Mouse (Mus musculus) G1E-ER4 (cell line): Measurements from ENCODE around the gene Smad3. TPM values are rescaled to one million over a fixed set of nuclear protein-coding genes. Genes with fewer than 3 reads are reported as not detected.

Experiments
- GATA1 ChIP-seq: IDR thresholded peaks from one replicate; pipeline ENCODE4 v1.8.0; 2012; ENCODE audit warnings: low read length, inconsistent platforms
- polyA plus RNA-seq: library from polyadenylated mRNA; stranded (reverse); fragments of >175 nt; gene quantifications from 2 replicates; pipeline ENCODE4 v1.2.3, GENCODE M21; 2012

Smad3 gene
- polyA plus RNA-seq, 1 experiment = not detected

GRCm38 (mm10) chr9:63704131-63704530 lies 53.7 kb downstream of the Smad3 start:
- no peak for TF ChIP-seq GATA1

- TF ChIP-seq GATA1 = no peak
Measured at GRCm38 (mm10) chr9:63703236-63703785, 54.5 kb downstream of the Smad3 start.

GRCm38 (mm10) chr9:63702502-63703013 lies 55.2 kb downstream of the Smad3 start:
- no peak for TF ChIP-seq GATA1

GRCm38 (mm10) chr9:63701957-63702309 lies 55.9 kb downstream of the Smad3 start:
- no peak for TF ChIP-seq GATA1

GRCm38 (mm10) chr9:63701258-63701956 lies 56.4 kb downstream of the Smad3 start:
- TF ChIP-seq GATA1 = no peak

GRCm38 (mm10) chr9:63699145-63699544 lies 58.6 kb downstream of the Smad3 start:
- no peak for TF ChIP-seq GATA1

GRCm38 (mm10) chr9:63698320-63699045 lies 59.3 kb downstream of the Smad3 start:
- TF ChIP-seq GATA1 = no peak

- no peak for TF ChIP-seq GATA1
Measured at GRCm38 (mm10) chr9:63697606-63698005, 60.2 kb downstream of the Smad3 start.

GRCm38 (mm10) chr9:63696463-63697105 lies 61.2 kb downstream of the Smad3 start:
- TF ChIP-seq GATA1 = no peak

- no peak for TF ChIP-seq GATA1
Measured at GRCm38 (mm10) chr9:63691960-63692359, 65.8 kb downstream of the Smad3 start.

GRCm38 (mm10) chr9:63690511-63690910 lies 67.3 kb downstream of the Smad3 start:
- no peak for TF ChIP-seq GATA1

GRCm38 (mm10) chr9:63687413-63688015 lies 70.3 kb downstream of the Smad3 start:
- TF ChIP-seq GATA1 = no peak

- TF ChIP-seq GATA1 = no peak
Measured at GRCm38 (mm10) chr9:63685352-63685751, 72.4 kb downstream of the Smad3 start.

- no peak for TF ChIP-seq GATA1
Measured at GRCm38 (mm10) chr9:63684277-63684676, 73.5 kb downstream of the Smad3 start.

- no peak for TF ChIP-seq GATA1
Measured at GRCm38 (mm10) chr9:63682943-63683342, 74.9 kb downstream of the Smad3 start.

- TF ChIP-seq GATA1 = no peak
Measured at GRCm38 (mm10) chr9:63682301-63682700, 75.5 kb downstream of the Smad3 start.
